Mouse (Mus musculus): ENCODE measurements around the gene Dgkz.
A peak's percentile ranks its signal among the peaks of the same experiment; 100 is the strongest.

Gene Dgkz

GRCm38 (mm10) chr2:91959544-91960410 lies 15.9 kb downstream of the Dgkz start:
- DNase-seq = no peak

- DNase-seq = no peak
These were observed 16.8 kb downstream of the Dgkz start for GRCm38 (mm10) chr2:91958701-91959457.

- DNase-seq = no peak
These were observed 17.6 kb downstream of the Dgkz start for GRCm38 (mm10) chr2:91958049-91958448.

GRCm38 (mm10) chr2:91957096-91957495 lies 18.6 kb downstream of the Dgkz start:
- DNase-seq = no peak

GRCm38 (mm10) chr2:91955875-91956274 lies 19.8 kb downstream of the Dgkz start:
- no peak for DNase-seq

- DNase-seq = no peak
These were observed 20.5 kb downstream of the Dgkz start for GRCm38 (mm10) chr2:91955121-91955591.

- no peak for DNase-seq
These were observed 21.8 kb downstream of the Dgkz start for GRCm38 (mm10) chr2:91953825-91954224.

- peak; percentile 37 for DNase-seq
These were observed 25.2 kb downstream of the Dgkz start for GRCm38 (mm10) chr2:91950275-91951085.

- peak in 1 of 2 experiments; percentile 43 for DNase-seq
These were observed 26.0 kb downstream of the Dgkz start for GRCm38 (mm10) chr2:91949411-91950274.

- DNase-seq = no peak
These were observed 26.8 kb downstream of the Dgkz start for GRCm38 (mm10) chr2:91948792-91949241.

GRCm38 (mm10) chr2:91948151-91948509 lies 27.5 kb downstream of the Dgkz start:
- DNase-seq = no peak

- no peak for DNase-seq
These were observed 28.1 kb downstream of the Dgkz start for GRCm38 (mm10) chr2:91947397-91948150.

GRCm38 (mm10) chr2:91946836-91947235 lies 28.8 kb downstream of the Dgkz start:
- DNase-seq = no peak

- no peak for DNase-seq
These were observed 30.2 kb downstream of the Dgkz start, which contains the start of gene Gm9821 for GRCm38 (mm10) chr2:91945483-91945882. Gene Gm9821, plus strand, starts transcription at chr2:91945703.

- peak; percentile 66 to 80 for DNase-seq
These were observed 31.3 kb downstream of the Dgkz start for GRCm38 (mm10) chr2:91944170-91944950.

- DNase-seq = no peak
These were observed 33.3 kb downstream of the Dgkz start for GRCm38 (mm10) chr2:91942356-91942755.

- DNase-seq = no peak
These were observed 36.2 kb downstream of the Dgkz start for GRCm38 (mm10) chr2:91939303-91939935.

GRCm38 (mm10) chr2:91936154-91936553 lies 39.5 kb downstream of the Dgkz start:
- no peak for DNase-seq

GRCm38 (mm10) chr2:91934826-91935525 lies 40.7 kb downstream of the Dgkz start:
- DNase-seq = no peak

Measured in spleen, adult 18-20 months (tissue).